Mouse (Mus musculus) urinary bladder, postnatal 25 days (tissue): Measurements from ENCODE around the gene Scamp2.

Source experiments
- DNase-seq: peaks from one replicate; pipeline ENCODE4 v3.0.0; 2022; ENCODE audit warnings: low spot score

Scamp2 gene

DNA sequence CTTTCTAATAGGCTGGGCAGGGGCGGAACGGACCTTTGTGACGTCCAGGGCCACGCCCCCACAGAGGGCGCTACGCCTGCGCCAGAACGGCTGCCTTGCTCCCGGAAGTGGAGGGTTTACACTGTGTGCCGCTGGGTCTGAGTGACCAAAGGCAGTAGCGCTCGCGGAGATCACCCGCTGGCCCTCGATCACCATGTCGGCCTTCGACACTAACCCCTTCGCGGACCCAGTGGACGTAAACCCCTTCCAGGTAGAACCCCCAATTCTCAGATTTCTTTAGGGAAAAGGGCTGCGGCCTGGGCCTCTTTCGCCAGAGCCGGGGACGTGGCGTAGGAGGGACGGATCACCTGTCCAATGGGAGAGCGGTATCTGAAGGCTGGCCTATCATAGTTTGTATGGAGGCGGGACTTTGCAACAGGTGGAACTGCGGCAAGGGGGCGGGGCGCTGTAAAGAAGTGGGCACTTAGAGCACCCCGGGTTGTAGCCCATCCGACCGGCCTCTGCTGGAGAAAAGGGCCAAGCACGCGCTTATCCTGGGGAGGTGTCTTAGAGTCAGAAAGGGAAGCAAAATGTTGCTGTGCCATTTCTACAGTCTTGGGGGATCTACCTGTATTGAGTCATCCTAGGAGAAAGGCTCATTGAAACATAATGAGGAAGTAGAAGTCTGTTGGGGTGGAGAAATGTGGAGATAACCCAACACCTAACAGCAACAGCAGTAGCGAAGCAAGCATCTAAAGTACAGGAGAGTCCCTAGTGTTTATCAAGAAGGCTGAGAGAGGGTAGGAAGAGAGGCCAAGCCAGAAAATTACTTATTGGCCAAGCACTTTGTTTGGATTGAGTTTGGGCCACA lies at the start of gene Scamp2:
Gene Scamp2, plus strand, starts transcription at position 83 of the 850 bp plus-strand sequence.
- DNase-seq = peak; percentile 94

DNA sequence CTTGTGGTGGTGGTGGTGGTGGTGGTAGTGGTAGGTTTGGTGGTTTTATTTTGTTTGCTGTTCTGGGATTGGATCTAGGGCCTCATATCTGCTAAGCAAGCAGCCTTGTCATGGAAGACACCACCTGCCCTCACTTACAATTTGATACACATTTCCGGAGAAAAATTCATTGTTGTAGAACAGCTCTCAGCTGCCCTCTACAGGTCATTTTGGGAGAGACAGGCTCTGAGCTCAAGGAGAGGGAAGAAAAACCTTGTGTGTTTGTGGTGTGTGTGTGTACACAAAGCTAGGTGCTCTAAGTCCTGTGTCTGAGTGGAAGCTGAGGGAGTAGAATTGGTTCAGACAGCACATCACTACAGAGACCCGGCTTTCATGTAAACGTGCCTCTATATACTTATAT lies 43.6 kb upstream of the Scamp2 start:
- peak; percentile 57 for DNase-seq

DNA sequence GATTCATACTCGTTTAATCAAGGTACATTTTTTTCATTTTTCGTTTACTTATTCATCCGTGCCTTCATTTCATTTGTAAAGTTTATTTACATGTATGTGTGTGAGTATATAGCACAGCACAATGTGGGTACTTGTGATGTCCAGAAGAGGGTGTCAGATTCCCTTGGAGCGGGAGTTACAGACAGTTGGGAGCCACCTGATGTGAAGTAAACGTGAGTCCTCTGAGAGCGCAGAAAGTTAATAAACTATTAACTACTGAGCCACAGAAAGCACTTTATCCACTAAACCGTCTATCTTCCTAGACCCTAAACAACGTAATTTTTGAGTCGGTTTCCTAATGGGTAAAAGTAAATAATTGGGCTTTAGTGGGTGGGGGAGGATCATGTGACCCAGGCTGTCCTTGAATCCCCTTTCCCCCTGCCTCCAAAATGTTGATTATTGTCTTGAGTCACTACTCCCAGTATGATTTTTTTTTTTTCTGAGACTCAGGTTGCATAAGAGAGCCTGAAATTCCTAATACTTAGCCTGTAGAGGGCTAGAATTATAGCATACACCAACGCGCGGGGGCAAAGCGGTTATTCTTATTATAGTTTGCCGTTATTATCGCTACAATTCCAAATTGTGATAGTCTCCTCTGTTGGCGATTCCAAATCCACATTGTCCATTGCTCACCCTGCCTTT lies 40.2 kb upstream of the Scamp2 start:
- DNase-seq = no peak

DNA sequence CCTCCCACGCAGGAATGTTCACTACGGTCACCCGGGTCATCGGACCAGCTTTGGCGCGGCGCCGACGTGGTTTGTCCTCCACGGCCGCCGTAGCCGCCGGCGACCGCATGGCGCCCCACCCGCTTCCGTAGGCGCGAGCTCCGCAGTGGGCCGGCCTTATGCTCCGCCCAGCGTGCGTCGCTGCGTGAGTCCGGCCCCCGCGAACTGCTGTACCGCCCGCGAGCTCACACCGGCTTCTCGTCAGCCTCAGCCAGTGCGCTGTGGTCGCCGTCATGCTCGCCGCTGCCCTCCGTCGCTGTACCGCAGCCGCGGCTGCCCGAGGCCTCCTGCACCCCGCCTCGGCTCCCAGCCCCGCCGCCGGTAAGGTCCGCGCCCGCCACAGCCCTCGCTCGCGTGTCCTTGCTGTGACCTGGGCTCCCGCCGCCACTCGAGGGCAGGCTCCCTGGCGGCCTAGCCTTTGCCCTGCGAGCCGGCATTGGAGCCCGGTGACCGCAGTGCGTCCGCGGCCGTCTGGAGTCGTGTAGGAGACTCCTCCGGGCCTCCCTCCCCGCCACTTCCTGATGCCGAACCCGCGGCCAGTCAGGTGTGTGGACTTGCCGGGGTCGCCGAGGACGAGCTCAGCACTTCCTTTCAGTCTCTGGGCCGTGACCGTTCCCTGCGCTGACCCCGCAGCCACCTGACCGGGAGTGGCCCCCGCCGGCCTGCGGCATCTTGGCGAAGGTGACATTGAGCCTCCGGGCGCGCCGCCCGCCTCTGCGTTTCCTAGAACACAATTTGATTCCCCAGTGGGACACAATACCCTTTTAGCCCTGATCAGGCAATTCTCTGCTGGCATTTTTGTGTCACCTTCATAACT lies 39.5 kb upstream of the Scamp2 start, which contains the start of gene Cox5a:
Gene Cox5a, plus strand, starts transcription at position 219 of the 856 bp plus-strand sequence.
- DNase-seq = peak; percentile 97

DNA sequence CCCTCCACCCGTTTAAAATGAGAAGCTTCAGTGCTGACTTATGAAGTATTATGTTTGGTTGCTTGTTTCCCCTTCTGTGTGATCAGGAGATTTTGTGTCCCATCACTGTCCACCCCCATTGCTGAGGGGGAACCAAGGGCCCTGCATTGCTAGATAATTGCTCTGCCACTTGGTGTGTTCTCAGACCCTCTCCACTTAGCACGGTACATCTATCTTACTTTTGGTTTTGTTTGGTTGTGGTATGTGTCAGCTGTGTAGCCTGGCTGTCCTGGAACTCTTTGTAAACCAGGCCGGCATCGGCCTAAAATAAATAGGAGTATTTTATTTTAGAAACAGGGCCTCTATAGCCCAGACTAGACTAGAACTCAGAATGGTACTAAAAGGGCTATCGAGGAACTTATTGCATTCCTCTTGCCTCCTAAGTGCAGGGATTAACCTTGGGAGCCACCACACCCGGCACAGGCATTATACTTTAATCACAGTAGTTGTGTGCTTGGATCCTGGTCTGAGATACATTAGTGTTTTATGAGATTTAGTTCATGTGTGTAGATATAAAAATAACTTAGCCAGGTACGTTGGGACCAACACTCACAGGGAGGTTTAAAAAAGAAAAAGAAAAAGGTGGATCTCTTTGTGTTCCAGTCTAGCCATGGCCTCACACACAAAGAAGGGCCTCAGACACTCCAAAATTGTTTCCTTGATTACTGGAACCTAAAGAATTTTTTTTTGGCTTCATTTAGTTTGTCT lies 38.5 kb upstream of the Scamp2 start:
- no peak for DNase-seq

DNA sequence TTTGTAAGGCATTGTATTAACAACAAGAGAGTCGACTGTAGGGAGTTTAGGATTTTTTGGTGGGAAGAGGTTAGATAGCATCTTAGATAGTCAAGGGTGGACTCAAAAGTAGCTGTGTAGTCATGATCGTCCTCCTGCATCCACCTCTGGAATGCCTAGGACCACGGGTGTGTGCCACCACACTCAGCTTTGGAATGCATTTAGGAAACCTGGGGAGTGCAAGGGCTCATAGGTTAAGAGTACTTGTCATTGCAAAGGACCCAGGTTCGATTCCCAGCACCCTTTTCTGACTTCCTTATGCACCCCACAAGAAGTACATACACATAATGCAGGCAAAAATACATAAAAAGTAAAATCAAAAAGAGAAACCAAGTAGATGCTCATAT lies 37.9 kb upstream of the Scamp2 start:
- no peak for DNase-seq

DNA sequence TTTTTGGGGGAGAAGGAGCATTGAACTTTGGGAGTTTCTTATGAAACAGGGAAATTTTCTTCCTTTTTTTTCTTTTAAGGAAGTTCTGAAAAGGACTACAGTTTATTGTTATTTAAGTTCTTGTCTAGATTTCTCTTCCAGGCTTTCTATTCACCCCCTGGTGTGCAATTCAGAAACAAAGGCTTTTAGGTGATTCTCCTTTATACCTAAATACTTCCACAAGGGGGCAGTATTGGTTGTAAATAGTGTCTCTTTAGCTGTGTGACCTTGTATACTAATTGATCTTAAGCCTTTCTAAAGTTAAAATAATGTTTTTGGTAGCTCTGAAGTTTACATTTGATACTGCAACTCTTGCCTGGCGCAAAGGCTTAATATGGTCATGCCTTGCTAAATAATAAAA lies 37.0 kb upstream of the Scamp2 start:
- DNase-seq = no peak

DNA sequence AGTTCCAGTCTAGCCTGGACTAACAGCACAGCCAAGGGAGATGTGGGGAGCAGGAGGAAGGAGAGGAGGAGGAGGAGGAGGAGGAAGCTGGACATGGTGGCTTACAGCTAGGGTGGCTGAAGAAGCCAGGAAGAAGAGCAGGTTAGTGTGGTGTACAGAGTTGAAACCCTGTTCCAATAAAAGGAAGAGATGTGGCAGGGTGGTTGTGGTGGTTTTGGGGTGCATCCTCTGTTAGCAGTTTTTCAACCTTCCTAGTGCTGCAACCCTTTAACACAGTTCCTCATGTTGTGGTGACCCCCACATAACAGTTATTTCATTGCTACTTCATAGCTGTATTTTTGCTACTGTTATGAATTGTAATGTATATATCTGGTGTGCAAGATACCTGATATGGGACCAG lies 36.3 kb upstream of the Scamp2 start:
- no peak for DNase-seq

DNA sequence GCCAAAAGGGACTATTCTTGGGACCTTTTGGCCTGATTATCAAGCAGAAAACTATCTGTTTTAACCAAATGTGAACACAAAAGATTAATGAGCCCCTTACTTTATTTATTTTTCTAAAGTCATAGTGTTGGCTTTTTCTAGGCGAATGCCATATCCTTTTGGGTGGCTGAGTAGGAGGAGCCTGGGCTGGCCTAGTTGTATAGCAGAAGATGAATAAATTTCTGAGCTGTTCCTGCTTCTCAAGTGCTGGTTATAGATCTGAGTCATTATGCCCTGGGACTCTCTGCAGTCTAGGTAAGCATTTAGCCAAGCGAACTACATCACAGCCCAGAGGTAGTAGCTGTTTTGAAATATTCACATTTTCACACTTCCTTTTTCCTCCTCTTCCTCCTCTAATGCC lies 35.2 kb upstream of the Scamp2 start:
- DNase-seq = no peak

DNA sequence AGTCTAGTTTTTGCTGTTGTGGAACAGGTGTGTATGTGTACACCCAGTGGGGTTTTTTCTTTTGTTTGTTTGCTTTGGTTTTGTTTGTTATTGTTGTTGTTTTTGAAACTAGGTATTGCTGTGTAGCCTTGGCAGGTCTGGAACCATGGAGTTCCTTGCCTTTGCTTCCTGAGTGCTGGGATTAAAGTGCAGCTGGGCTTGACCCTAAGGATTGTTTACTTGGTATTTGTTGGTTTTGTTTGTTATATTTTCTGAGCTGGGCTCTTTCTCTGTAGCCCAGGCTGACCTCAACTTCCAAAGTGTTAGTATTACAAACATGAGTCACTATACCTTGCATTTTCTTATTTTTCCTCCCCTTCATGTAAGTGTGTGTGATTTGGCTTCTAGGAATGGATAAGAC lies 34.3 kb upstream of the Scamp2 start:
- DNase-seq = no peak

DNA sequence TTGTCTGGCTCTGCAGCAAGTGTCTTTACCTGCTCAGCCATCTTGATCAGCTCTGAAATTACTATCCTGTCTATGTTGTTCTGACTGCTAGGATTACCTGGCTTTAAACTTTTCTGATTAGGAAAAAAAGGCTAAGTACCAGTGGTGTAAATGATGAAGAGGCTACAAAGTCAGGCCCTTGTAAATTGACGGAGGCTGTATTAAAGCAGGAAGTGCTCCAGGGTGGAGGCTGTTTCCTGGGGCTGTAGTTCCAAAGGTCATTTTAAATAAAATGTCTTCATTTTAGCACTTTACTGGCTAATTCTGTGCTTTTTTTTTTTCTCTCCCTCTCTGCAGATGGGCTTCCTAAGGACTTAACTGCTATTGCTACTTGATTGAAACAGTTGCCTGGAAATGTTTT lies 28.8 kb upstream of the Scamp2 start:
- no peak for DNase-seq

DNA sequence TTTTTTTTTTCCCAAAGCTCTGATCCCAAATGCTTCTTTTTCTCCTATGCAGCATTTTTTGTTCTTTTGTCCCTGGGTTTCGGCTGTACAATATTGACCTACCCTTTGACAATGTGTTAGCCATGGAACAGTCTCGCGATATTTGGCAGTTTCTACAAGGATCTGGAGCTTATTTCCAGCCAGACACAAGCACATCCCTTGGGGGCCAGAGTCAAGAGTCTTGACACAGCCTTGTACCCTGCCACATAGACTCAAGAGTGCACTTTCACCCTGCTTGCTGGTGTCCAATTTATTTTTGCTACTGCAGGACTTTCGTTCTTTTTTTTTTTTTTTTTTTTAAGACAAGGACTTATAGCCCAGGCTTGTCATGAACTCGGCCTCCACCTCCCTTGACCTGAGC lies 24.4 kb upstream of the Scamp2 start:
- no peak for DNase-seq

DNA sequence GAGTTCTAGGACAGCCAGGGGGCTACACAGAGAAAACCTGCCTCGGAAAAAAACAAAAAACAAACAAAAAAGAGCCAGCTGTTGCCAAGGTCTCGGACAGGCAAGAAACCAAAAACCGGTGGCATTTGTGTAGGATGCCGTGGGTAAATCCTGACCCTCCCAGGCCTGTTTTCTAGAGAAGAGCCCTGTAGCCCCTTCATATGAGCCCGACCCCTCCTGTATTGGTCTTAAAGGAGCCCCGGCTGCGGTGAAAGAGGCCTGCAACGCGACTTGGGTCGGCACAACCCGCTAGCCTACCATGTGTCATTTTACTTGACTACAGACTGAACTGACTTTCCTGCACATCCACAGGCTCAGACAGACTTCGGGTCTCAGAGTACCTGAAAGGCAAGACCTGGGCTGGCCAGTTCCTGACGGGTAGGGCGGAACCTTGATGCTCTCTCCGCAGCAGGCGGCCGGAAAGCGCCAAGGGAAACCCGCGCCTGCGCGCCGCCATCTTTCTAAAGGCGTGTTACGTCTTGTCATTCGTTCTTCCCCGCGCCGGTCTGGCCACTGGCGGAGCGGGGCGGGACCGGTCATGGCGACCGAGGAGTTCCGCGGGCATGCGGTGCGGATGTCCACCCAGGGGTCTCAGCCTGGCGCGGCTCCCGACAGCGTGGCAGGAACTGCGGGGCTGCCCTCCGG lies 23.6 kb upstream of the Scamp2 start, which contains the start of gene Fam219b:
Gene Fam219b, plus strand, starts transcription at position 485 of the 684 bp plus-strand sequence.
- DNase-seq = peak; percentile 89

DNA sequence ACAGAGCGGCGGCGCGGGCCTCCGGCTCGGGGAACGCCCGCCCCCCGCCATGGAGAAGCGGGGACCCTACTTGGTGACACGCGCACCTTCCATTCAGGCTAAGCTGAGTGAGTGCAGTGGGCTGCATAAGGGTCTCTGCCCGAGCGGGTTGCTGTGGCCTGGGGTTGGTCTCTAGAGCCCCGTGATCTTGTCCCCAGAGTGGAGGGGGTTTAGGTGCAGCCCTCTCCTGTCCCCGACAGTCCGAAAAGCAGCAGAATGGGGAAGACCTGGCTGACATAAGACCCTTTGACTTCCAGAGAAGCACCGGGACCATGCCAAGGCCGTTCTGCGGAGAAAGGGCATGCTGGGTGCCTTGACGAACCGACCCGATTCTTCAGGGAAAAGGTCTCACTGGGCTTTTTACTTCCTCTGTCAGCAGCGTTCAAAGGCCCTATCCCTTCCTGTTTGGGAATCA lies 23.0 kb upstream of the Scamp2 start:
- peak; percentile 28 for DNase-seq

DNA sequence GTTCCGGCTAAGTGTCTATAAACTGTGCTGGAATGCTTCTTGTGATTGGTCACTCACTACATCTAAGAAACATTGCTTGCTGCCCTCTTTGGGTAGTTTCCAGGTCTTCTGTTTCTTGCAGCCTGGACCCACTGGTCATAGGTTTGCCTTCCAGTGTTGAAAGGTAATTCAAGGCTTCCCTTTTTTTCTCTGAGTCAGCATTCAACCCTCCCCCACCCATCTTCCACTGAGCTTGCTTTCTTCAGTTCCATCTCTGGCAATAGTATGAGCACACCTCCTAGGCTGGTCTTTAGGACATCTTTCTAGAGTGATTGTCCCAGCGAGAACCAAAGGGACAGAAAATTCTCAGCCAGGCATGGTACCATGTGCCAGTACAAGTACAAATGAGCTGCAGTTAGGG lies 21.2 kb upstream of the Scamp2 start:
- DNase-seq = no peak

DNA sequence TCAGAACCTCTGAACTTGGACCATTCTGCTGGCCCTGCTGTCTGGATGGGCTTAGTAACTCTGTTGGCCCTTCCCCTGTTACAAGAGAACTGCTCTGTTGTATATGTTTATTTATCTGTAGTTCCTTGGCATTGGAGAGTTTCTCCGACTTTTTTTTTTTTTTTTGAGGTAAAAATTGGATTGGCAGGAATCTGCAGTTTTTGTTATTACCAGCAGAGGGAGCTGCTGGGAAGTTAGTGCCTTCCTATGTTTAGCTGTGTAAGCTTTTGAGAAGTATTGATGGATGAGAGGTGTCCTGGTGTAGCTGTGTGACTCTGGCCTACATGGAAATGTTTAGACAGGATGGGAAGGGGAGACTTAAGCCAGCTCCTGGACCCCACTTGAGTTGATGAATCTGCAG lies 19.4 kb upstream of the Scamp2 start:
- DNase-seq = no peak

DNA sequence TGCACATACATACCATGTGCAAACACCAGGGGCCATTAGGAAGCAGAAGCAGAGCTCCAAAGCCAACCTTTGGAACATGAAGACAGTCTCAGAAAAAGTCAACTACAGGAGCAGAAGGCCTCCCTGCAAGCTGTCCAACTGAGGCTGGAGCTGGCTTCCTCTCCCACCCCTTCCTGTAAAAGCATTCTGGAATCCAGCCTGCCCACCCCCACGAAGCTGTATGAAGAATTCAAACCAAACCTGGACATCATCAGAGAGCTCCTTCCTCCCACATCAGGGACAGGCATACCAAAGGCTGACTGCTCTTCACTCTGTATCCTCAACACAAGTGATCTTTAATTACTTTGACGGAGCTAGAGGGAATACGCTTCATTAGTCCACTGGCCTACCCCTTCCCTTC lies 16.8 kb upstream of the Scamp2 start:
- DNase-seq = no peak

DNA sequence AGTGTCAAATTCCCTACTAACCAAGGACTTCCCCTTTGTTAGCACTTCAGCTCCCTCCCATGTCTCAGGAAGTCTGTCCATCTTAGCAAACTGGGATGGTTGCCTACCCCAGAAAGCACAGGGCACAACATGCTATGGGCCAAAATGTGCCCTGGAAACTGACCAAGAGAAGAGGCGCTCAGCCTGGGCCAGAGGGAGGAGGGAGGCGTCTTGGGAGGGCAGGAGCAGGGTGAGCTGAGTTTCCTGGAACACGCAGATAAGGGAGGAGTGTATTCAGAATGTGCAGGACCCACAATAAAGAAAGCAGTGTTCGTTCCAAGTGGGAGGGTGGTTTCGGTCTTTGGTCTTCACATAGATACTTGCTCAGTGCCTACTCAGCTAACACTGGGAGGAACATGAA lies 13.5 kb upstream of the Scamp2 start:
- no peak for DNase-seq

DNA sequence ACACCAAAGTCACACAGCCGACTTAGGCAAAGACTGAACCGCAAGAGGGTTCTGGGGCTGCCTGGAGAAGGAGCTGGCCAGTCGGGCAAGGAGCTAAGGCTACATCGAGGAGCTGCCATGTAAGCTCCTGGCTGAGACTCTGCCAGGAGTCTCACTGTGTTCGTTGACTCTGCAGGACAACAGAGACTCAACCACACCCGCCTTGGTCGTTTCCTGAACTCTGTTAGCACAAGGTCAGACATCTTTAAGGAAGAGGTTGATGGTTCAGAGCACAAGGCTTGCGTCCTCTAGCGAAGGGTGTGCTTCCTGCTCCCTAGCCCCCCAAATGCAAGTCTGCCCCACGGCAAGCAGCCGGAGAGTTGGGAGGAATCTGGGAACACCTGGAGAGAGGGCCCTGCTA lies 12.9 kb upstream of the Scamp2 start:
- no peak for DNase-seq

DNA sequence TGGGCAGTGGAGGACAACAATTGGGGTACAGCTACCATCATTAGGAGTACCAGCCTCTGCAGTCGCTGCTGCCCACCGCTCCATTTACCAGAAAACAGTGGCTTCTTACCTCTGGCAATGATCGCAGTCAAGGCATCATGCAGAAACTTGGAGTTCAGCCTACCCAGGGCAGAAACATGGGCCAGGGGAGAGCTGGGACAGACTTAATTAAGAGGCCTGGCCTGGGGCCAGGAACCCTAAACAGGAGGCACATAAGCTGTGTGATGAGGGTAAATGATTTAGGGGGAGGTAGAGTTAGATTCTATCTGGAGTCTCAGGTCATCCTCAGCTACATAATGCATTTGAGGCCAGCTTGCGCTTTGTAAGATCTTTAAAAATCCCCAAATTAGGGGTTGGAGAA lies 11.6 kb upstream of the Scamp2 start:
- no peak for DNase-seq
